ENCODE assay signal across 25 mouse cellular contexts in genomic region chr8:60406358-60406757, GRCm38 (mm10).
DNase-seq lines count a peak whose midpoint lies in the region; ATAC-seq and TF ChIP-seq lines count a peak whose summit lies in the region.
"Had no signal": no experiment of that assay in that cellular context is flagged by ENCODE, and none has a peak within 500 bp of the region (broad histone marks: within the 10 kb centered on the region; RNA-seq: fewer than 3 reads in every experiment).

No protein-coding gene starts in this region.

- no peak overlapping the region for H3K27ac ChIP-seq in hindbrain, embryonic 14.5 days
- H3K27ac ChIP-seq in hindbrain, embryonic 11.5 days (ENCODE audit: low read depth, low read length), result no peak overlapping the region
- no peak overlapping the region for H3K27ac ChIP-seq in hindbrain, postnatal 0 days
- no peak overlapping the region for H3K27ac ChIP-seq in hindbrain, embryonic 13.5 days
- H3K27ac ChIP-seq in midbrain, postnatal 0 days (ENCODE audit: low read depth, low read length), result no peak overlapping the region
- no peak overlapping the region for H3K27ac ChIP-seq in midbrain, embryonic 11.5 days (ENCODE audit: low read depth, low read length)
- H3K27ac ChIP-seq in neural tube, embryonic 14.5 days (ENCODE audit: low read depth, low read length), result no peak overlapping the region
- H3K27ac ChIP-seq: embryonic facial prominence, embryonic 10.5 days; embryonic facial prominence, embryonic 12.5 days; forebrain, embryonic 13.5 days had no signal

- no peak for DNase-seq in hindbrain, embryonic 14.5 days (ENCODE audit: low spot score)
- DNase-seq in hindbrain, embryonic 11.5 days (ENCODE audit: low spot score), result no peak
- DNase-seq in hindbrain, postnatal 0 days (ENCODE audit: low spot score), result peak; percentile 17
- peak; percentile 30 for DNase-seq in midbrain, postnatal 0 days (ENCODE audit: low spot score)
- DNase-seq in midbrain, embryonic 11.5 days (ENCODE audit: low spot score, missing footprints), result no peak
- DNase-seq in thymus, postnatal 4 days, result no peak
- DNase-seq: adrenal gland, adult 8-10 months; adrenal gland, postnatal 14 days; adrenal gland, postnatal 36 days; B cell, adult 2 months; cerebellum, adult 11-12 months; cerebellum, adult 2 months; cerebellum, adult 9-10 months; cerebellum, postnatal 10 days; cerebellum, postnatal 25 days had no signal

- H3K4me3 ChIP-seq in hindbrain, embryonic 14.5 days (replicated peaks; ENCODE audit: low read length), result no peak overlapping the region
- no peak overlapping the region for H3K4me3 ChIP-seq in hindbrain, embryonic 11.5 days (ENCODE audit: low read depth, low read length)
- H3K4me3 ChIP-seq in hindbrain, postnatal 0 days (ENCODE audit: low read length), result no peak overlapping the region
- H3K4me3 ChIP-seq in hindbrain, embryonic 13.5 days, result no peak overlapping the region
- no peak overlapping the region for H3K4me3 ChIP-seq in midbrain, postnatal 0 days (ENCODE audit: low read depth, low read length)
- no peak overlapping the region for H3K4me3 ChIP-seq in midbrain, embryonic 11.5 days (ENCODE audit: low read depth, low read length)
- no peak overlapping the region for H3K4me3 ChIP-seq in neural tube, embryonic 14.5 days (ENCODE audit: low read depth, low read length)
- H3K4me3 ChIP-seq: embryonic facial prominence, embryonic 10.5 days; embryonic facial prominence, embryonic 12.5 days; forebrain, embryonic 13.5 days had no signal

- no peaks in the 10 kb centered on the region for H3K27me3 ChIP-seq in hindbrain, embryonic 14.5 days (ENCODE audit: control insufficient read depth, insufficient read depth, low read length)
- no peaks in the 10 kb centered on the region for H3K27me3 ChIP-seq in hindbrain, embryonic 11.5 days (ENCODE audit: control insufficient read depth, insufficient read depth, low read length)
- no peaks in the 10 kb centered on the region for H3K27me3 ChIP-seq in hindbrain, postnatal 0 days (ENCODE audit: insufficient read depth, low read length)
- no peaks in the 10 kb centered on the region for H3K27me3 ChIP-seq in hindbrain, embryonic 13.5 days
- H3K27me3 ChIP-seq in midbrain, postnatal 0 days (ENCODE audit: insufficient read depth, low read length), result no peaks in the 10 kb centered on the region
- H3K27me3 ChIP-seq in midbrain, embryonic 11.5 days (ENCODE audit: control insufficient read depth, insufficient read depth, low read length), result no peaks in the 10 kb centered on the region
- H3K27me3 ChIP-seq in neural tube, embryonic 14.5 days (ENCODE audit: control insufficient read depth, insufficient read depth, low read length), result no peaks in the 10 kb centered on the region
- H3K27me3 ChIP-seq: CH12.LX; embryonic facial prominence, embryonic 12.5 days; forebrain, embryonic 13.5 days had no signal

- no peaks in the 10 kb centered on the region for H3K4me1 ChIP-seq in hindbrain, embryonic 14.5 days (replicated peaks; ENCODE audit: control insufficient read depth, insufficient read depth, low read length)
- H3K4me1 ChIP-seq in hindbrain, embryonic 11.5 days (replicated peaks; ENCODE audit: control insufficient read depth, insufficient read depth, low read length), result no peaks in the 10 kb centered on the region
- H3K4me1 ChIP-seq in hindbrain, postnatal 0 days (ENCODE audit: insufficient read depth, low read length), result no peaks in the 10 kb centered on the region
- H3K4me1 ChIP-seq in hindbrain, embryonic 13.5 days (replicated peaks), result no peaks in the 10 kb centered on the region
- no peaks in the 10 kb centered on the region for H3K4me1 ChIP-seq in midbrain, postnatal 0 days (ENCODE audit: insufficient read depth, low read length)
- H3K4me1 ChIP-seq in midbrain, embryonic 11.5 days (ENCODE audit: control insufficient read depth, insufficient read depth, low read length), result no peaks in the 10 kb centered on the region
- H3K4me1 ChIP-seq in neural tube, embryonic 14.5 days (ENCODE audit: control insufficient read depth, insufficient read depth, low read length), result 0 out of 2 replicates have a peak, but pooled peaks cover 2% of the 10 kb centered on the region
- H3K4me1 ChIP-seq: embryonic facial prominence, embryonic 12.5 days; forebrain, embryonic 13.5 days had no signal

- TF ChIP-seq CTCF in hindbrain, postnatal 0 days (IDR thresholded peaks at IDR 0.05; ENCODE audit: low read depth), result no peak
- no peak for TF ChIP-seq CTCF in midbrain, postnatal 0 days (IDR thresholded peaks at IDR 0.05)

- H3K9me3 ChIP-seq in hindbrain, embryonic 14.5 days (ENCODE audit: control insufficient read depth, low read length), result no peaks in the 10 kb centered on the region
- no peaks in the 10 kb centered on the region for H3K9me3 ChIP-seq in hindbrain, embryonic 11.5 days (ENCODE audit: control insufficient read depth, low read length)
- H3K9me3 ChIP-seq in hindbrain, postnatal 0 days (ENCODE audit: low read length), result no peaks in the 10 kb centered on the region
- H3K9me3 ChIP-seq in hindbrain, embryonic 13.5 days, result no peaks in the 10 kb centered on the region
- no peaks in the 10 kb centered on the region for H3K9me3 ChIP-seq in midbrain, postnatal 0 days (ENCODE audit: low read length)
- H3K9me3 ChIP-seq in midbrain, embryonic 11.5 days (ENCODE audit: control insufficient read depth, low read length), result no peaks in the 10 kb centered on the region
- no peaks in the 10 kb centered on the region for H3K9me3 ChIP-seq in neural tube, embryonic 14.5 days (ENCODE audit: control insufficient read depth, low read length)
- H3K9me3 ChIP-seq: embryonic facial prominence, embryonic 10.5 days; embryonic facial prominence, embryonic 12.5 days; forebrain, embryonic 13.5 days; G1E had no signal

- H3K36me3 ChIP-seq in hindbrain, embryonic 14.5 days (replicated peaks; ENCODE audit: control insufficient read depth, insufficient read depth), result no peaks in the 10 kb centered on the region
- no peaks in the 10 kb centered on the region for H3K36me3 ChIP-seq in hindbrain, embryonic 11.5 days (ENCODE audit: control insufficient read depth, insufficient read depth, low read length)
- H3K36me3 ChIP-seq in hindbrain, postnatal 0 days (ENCODE audit: insufficient read depth, low read length), result no peaks in the 10 kb centered on the region
- H3K36me3 ChIP-seq in hindbrain, embryonic 13.5 days, result no peaks in the 10 kb centered on the region
- no peaks in the 10 kb centered on the region for H3K36me3 ChIP-seq in midbrain, postnatal 0 days (ENCODE audit: insufficient read depth, low read length)
- no peaks in the 10 kb centered on the region for H3K36me3 ChIP-seq in midbrain, embryonic 11.5 days (ENCODE audit: control insufficient read depth, insufficient read depth, low read length)
- no peaks in the 10 kb centered on the region for H3K36me3 ChIP-seq in neural tube, embryonic 14.5 days (ENCODE audit: control insufficient read depth, insufficient read depth, low read length)
- H3K36me3 ChIP-seq: embryonic facial prominence, embryonic 10.5 days; embryonic facial prominence, embryonic 12.5 days; G1E had no signal

- H3K4me2 ChIP-seq in hindbrain, embryonic 14.5 days (replicated peaks), result no peak overlapping the region
- no peak overlapping the region for H3K4me2 ChIP-seq in hindbrain, embryonic 11.5 days (replicated peaks; ENCODE audit: low read depth, low read length)
- no peak overlapping the region for H3K4me2 ChIP-seq in hindbrain, postnatal 0 days (ENCODE audit: low read depth, low read length)
- H3K4me2 ChIP-seq in hindbrain, embryonic 13.5 days, result no peak overlapping the region
- H3K4me2 ChIP-seq in midbrain, postnatal 0 days (ENCODE audit: low read depth, low read length, poor library complexity, severe bottlenecking), result no peak overlapping the region
- no peak overlapping the region for H3K4me2 ChIP-seq in midbrain, embryonic 11.5 days
- H3K4me2 ChIP-seq in neural tube, embryonic 14.5 days (ENCODE audit: low read depth, low read length), result no peak overlapping the region
- H3K4me2 ChIP-seq: embryonic facial prominence, embryonic 12.5 days; forebrain, embryonic 13.5 days had no signal

- no peak overlapping the region for H3K9ac ChIP-seq in hindbrain, embryonic 14.5 days
- H3K9ac ChIP-seq in hindbrain, embryonic 11.5 days (ENCODE audit: low read depth, low read length), result no peak overlapping the region
- no peak overlapping the region for H3K9ac ChIP-seq in hindbrain, postnatal 0 days (replicated peaks; ENCODE audit: low read length)
- H3K9ac ChIP-seq in hindbrain, embryonic 13.5 days, result no peak overlapping the region
- no peak overlapping the region for H3K9ac ChIP-seq in midbrain, postnatal 0 days (replicated peaks; ENCODE audit: low read length, poor library complexity, severe bottlenecking)
- H3K9ac ChIP-seq in midbrain, embryonic 11.5 days (ENCODE audit: low read length), result no peak overlapping the region
- H3K9ac ChIP-seq in neural tube, embryonic 14.5 days (replicated peaks; ENCODE audit: low read depth, low read length), result no peak overlapping the region
- H3K9ac ChIP-seq: embryonic facial prominence, embryonic 12.5 days; forebrain, embryonic 13.5 days had no signal

- peak; percentile 68 for ATAC-seq in hindbrain, embryonic 14.5 days (ENCODE audit: low FRiP score)
- no peak for ATAC-seq in hindbrain, embryonic 11.5 days (ENCODE audit: low FRiP score)
- no peak for ATAC-seq in hindbrain, postnatal 0 days
- no peak for ATAC-seq in hindbrain, embryonic 13.5 days (ENCODE audit: low FRiP score)
- ATAC-seq in midbrain, postnatal 0 days (ENCODE audit: low FRiP score), result no peak
- no peak for ATAC-seq in midbrain, embryonic 11.5 days (ENCODE audit: low FRiP score)
- peak; percentile 91 for ATAC-seq in neural tube, embryonic 14.5 days (ENCODE audit: low read depth)
- ATAC-seq: activated CD4-positive, CD25-positive, alpha-beta regulatory T cell, adult 4 months; CD4-positive, CD25-positive, alpha-beta regulatory T cell, adult 4 months; forebrain, embryonic 13.5 days; Patski had no signal

- 73% methylated on average over 8 of the region's 8 CpGs for WGBS in hindbrain, embryonic 14.5 days
- WGBS in hindbrain, embryonic 11.5 days, result 85% methylated on average over 8 of the region's 8 CpGs
- 71% methylated on average over 8 of the region's 8 CpGs for WGBS in hindbrain, postnatal 0 days
- WGBS in hindbrain, embryonic 13.5 days, result 73% methylated on average over 8 of the region's 8 CpGs
- WGBS in midbrain, postnatal 0 days, result 77% methylated on average over 8 of the region's 8 CpGs
- 80% methylated on average over 8 of the region's 8 CpGs for WGBS in midbrain, embryonic 11.5 days
- 52% methylated on average over 8 of the region's 8 CpGs for WGBS in neural tube, embryonic 14.5 days

Comparison
In these comparisons a context has a peak if more than half of its experiments do, and no peak if none do; other contexts are left out.
1. ATAC-seq: peak in hindbrain, embryonic 14.5 days (single experiment) and neural tube, embryonic 14.5 days (single experiment); none in hindbrain, embryonic 11.5 days (single experiment), hindbrain, postnatal 0 days (single experiment), hindbrain, embryonic 13.5 days (single experiment), midbrain, postnatal 0 days (single experiment) and midbrain, embryonic 11.5 days (single experiment).
2. DNase-seq: peak in hindbrain, postnatal 0 days (single experiment) and midbrain, postnatal 0 days (single experiment); none in hindbrain, embryonic 14.5 days (single experiment), hindbrain, embryonic 11.5 days (single experiment), midbrain, embryonic 11.5 days (single experiment) and thymus, postnatal 4 days (single experiment).